Mouse (Mus musculus): ENCODE data around the gene Hps4.
"Not testable (repeated sequence)": the region's sequence is repeated elsewhere in the genome, so short reads cannot be mapped to it uniquely, and the experiment has no call there.

Gene Hps4

DNA sequence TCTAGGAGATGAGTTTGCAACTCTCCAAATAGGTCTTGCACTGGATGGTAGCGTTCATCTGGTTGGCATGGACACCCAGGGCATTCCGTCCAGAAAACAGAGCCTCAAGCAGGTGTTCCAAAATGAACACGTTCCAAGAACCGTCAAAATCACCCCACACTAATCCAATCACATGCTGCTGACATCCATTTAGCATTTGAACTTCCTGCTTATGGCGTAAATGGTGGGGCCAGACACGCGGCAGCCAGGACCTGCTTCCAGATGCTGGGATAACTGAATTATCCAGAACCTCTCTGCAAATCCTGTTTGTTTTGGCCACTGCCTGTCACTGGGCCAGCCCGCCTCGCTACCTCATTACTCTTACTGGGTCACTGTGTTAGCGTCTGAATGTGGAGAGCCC is 56.4 kb downstream of the Hps4 start:
- no peak for DNase-seq (ENCODE audit: low read depth, low spot score)

DNA sequence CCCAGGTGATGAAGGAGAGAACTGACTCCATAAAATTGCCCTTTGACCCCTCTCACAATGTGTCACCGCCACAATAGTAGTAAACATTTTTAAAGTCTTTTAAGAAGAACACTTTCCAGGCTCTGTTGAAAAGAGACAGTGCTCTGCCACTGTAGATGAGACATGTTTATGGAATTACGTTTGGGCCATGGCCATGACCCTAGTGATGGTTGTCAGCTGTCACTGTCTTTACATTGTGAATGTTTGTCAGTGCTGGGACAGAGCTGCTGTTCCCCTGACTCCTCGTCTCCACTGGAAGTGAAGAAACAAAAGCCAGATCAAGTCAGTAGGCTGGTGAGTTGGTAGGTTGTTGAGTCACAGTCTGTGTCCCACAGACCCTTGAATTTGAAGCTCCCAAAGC is 59.6 kb downstream of the Hps4 start:
- no peak for DNase-seq (ENCODE audit: low read depth, low spot score)

DNA sequence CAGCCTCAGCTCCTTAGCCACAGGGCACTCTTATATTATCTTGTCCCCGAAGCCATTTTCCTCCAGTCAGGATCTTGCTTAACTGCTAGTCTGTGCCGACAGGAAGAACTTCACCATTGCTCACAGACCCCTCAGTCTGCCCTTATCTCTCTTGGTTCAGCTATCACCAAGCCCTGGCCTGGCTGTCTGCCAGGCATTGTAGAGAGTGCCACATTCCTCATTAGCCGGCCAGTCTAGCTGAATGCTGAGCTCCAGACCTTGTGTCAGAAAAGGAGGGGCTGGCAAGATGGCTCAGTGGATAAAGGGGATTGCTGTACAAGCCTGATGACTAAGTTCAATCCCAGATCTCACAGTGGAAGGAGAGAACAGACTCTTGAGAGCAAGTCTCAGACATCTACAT is 63.1 kb downstream of the Hps4 start:
- DNase-seq (ENCODE audit: low read depth, low spot score), result no peak

DNA sequence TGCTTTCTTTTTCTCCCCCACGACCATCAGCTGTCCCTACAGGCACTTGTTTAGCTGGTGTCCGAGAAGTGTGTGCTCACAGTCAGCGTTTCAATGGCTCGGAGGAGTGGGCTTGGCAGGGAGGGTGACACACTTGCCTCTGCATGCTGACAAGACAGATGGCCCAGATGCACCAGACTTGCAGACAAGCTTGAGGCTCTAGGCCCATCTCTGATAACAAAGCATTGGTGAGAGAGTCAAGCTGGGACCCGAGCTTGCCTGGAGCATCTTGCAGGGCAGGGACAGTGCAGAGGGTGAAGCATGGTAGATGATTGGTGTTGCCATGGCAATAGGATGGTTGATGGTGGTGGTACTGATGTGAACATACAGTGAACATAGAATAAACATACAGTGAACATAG is 66.4 kb downstream of the Hps4 start:
- no peak for DNase-seq (ENCODE audit: low read depth, low spot score)

DNA sequence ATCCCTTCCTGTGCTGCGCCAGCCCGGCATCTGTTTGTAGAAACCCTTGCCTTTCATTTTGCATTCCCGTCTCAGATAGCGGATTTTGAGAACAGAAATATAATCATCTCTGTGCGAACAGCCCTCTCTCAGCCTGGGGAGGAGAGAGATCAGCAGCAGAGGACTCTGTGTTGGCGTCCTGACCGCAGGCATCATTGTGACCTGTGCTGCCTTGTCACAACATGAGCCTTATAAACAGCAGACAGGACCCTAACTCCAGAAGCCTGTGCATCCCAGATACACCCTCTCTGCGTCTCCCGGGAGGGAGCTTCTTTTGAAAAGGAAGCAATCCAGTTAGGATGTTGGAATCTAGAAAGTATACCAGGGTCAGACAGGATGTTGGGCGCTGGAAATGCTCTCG is 68.2 kb downstream of the Hps4 start:
- DNase-seq (ENCODE audit: low read depth, low spot score), result peak; percentile 50

DNA sequence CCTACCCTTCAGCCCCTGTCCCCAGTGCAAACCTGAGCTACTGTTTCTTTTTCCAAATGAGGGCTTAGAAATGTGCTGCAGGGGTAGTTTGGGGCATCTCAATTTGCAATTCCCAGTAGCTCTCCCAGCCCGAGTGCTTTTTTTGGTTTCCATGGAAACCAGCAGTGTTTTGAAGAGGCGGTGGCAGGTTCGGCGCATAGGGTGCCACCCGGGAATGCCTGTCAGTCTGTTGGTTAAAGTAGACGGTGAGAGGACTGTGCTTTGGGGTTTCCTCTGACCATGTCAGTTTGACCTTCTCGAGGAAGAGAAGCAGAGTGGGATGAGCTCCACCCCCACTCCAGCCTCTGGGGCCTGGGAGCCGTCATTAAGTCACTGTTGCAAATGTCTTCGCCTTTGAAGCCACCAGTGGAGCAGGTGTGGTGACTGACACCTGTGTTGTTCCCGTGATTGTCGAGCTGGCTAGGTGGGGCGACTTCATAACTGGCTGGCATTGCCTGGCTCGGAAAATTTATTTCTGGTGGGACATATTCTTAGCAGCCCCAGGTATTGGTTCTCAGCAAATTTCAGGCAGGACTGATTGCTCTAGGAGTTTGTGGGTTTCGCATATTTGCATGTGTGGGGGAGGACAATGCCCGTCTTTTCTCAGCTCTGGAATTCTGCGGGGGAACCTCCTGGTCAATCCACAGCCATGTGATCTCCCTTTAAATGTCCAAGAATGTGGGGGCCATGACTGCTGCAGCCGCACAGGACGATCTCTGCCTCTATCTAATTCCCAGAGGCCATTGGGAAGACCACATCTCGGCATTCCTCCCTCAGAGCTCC is 68.8 kb downstream of the Hps4 start:
- DNase-seq (ENCODE audit: low read depth, low spot score), result peak; percentile 87

DNA sequence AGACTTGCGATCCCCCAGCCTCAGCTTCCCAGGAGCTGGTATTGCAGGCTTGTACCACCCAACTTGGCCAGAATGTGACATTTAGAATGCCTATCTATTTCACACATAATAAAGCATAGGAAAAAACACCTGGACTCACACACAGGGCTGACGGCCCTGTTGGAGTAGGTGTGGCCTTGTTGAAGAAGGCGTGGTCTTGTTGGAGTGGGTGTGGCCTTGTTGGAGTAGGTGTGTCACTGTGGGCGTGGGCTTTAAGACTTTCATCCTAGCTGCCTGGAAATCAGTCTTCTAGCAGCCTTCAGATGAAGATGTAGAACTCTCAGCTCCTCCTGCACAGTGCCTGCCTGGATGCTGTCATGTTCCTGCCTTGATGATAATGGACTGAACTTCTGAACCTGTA is 69.9 kb downstream of the Hps4 start:
- not testable (repeated sequence) for DNase-seq (ENCODE audit: low read depth, low spot score)

DNA sequence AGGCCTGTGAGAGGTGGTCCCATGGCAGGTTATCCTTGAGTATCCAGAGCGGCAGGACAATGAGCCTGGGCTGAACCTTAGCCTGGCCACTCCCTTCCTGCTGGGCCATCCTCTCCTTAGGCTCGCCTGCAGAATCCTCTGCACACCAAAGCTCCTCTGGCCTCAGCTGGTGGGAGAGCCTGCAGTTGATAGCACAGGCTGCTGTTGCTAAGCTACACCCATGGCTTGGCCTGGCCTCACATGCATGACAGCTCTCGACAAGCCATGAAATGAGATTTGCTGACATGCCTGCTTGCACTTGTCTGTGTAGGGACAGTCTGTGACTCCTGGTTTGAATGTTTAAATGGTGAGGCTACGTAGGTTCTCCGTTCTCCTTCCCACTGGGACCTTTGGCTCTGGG is 73.8 kb downstream of the Hps4 start:
- DNase-seq (ENCODE audit: low read depth, low spot score), result no peak

DNA sequence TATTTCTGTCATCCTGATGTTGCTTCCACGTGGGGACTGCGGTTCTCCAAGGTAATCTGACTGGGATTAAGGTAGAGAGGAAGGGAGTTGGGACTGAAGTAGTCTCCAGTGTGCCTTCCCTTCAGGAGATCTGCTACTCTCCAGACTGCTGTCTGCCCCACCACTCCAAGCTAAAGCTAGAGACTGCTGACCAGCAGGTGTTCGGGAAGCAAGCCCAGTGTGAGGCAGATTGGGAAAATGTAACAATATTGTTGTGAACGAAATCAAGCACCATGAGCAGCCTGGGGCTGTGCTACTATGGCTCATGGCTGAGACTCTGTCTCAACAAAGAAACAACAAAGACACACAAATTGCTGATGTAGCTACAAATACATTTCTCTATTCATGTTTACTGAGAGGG is 75.1 kb downstream of the Hps4 start:
- DNase-seq (ENCODE audit: low read depth, low spot score), result peak; percentile 70

DNA sequence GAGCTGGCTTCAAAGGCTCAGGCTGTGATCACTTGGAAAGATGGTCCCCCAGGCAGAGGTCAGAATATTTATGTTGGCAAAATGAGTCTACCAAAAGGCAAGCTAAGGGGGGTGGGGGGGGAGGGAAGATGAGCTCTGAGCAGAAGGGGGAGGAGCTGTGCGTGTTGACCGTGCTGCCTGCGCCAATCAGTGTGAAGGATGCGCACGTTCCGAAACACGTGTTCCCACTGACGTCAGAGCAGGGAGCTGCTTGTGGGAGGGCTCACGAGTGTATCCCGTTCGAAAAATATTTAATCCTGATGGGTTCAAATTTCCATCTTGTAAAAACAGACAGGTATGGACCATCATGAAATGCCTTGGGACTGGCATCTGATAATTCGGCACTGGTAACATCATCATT is 76.7 kb downstream of the Hps4 start:
- peak; percentile 36 for DNase-seq (ENCODE audit: low read depth, low spot score)

DNA sequence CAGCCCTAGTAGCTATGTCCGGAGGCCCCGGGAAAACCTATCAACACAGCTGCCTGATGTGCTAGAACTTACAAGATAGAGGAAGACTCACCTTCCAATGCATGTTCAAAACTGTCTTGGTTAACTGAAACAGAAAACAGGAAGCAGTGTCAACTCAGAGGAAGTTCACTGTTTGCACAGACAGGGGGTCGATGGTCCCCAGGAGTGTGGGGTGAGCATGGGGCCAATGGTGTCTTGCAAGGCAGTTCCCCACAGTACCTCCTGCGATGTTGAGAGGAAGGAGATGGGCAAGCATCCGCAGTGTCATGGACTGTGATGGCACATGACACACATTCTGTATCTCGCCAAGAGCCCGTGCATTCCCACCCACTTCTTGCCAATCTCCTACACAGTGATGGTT is 83.8 kb downstream of the Hps4 start:
- no peak for DNase-seq (ENCODE audit: low read depth, low spot score)

DNA sequence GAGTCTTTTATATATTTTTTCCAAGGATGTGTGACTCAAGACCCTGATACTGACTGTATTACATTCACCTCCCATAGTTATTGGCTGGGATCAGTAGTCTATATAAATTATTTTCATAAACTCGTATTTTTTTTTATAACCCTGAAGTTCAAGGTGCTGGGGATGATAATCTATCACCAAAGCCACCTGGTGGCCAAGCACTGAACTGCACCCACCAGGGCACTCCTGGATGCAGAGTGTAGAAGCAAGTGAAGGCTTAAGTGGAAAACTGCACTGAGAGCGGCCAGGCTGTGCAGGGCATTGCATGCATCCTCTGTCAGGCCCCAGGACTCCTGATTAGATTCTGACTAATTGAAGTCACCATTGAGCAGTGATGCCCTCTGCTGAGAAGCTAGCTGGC is 84.4 kb downstream of the Hps4 start:
- DNase-seq (ENCODE audit: low read depth, low spot score), result peak; percentile 78

Data from brain, adult 2 months (tissue).